Mouse (Mus musculus) hindbrain, embryonic 13.5 days (tissue): Measurements from ENCODE around the gene Smap2. TPM values are rescaled to one million over a fixed set of nuclear protein-coding genes. Genes with fewer than 3 reads are reported as not detected.

ENCODE experiments used
- ATAC-seq: fragments of 200-750 bp; cut with Nextera tagmentation; 2 replicates; pipeline ENCODE4 v1.8.0; 2017; ENCODE audit warnings: moderate TSS enrichment; ENCODE audit not compliant: low FRiP score
- H3K27ac ChIP-seq: fragments of 300-500 bp; sonication (generic); 2 replicates; pipeline ENCODE4 v1.5.1; 2015; ENCODE audit warnings: inconsistent platforms, mild to moderate bottlenecking, moderate library complexity
- H3K27me3 ChIP-seq: fragments of 300-500 bp; sonication (generic); 2 replicates; pipeline ENCODE4 v1.6.1; 2015; ENCODE audit warnings: mild to moderate bottlenecking, inconsistent platforms
- H3K36me3 ChIP-seq: fragments of 300-500 bp; sonication (generic); 2 replicates; pipeline ENCODE4 v1.6.1; 2015; ENCODE audit warnings: mild to moderate bottlenecking, inconsistent platforms
- H3K4me1 ChIP-seq: fragments of 300-500 bp; sonication (generic); replicated peaks from 2 replicates; pipeline ENCODE4 v1.6.1; 2015; ENCODE audit warnings: inconsistent platforms
- H3K4me2 ChIP-seq: fragments of 300-500 bp; sonication (generic); 2 replicates; pipeline ENCODE4 v1.6.1; 2015; ENCODE audit warnings: inconsistent platforms, mild to moderate bottlenecking, moderate library complexity
- H3K4me3 ChIP-seq: fragments of 300-500 bp; sonication (generic); 2 replicates; pipeline ENCODE4 v1.5.1; 2015; ENCODE audit warnings: mild to moderate bottlenecking, inconsistent platforms
- H3K9ac ChIP-seq: fragments of 300-500 bp; sonication (generic); 2 replicates; pipeline ENCODE4 v1.6.1; 2015; ENCODE audit warnings: mild to moderate bottlenecking, inconsistent platforms
- H3K9me3 ChIP-seq: fragments of 300-500 bp; sonication (generic); 2 replicates; pipeline ENCODE4 v1.6.1; 2016; ENCODE audit warnings: inconsistent platforms
- WGBS: fragments of 180-500 bp; shearing (Covaris S2); methylation state at CpG from one replicate; pipeline ENCODE4 v1.1.7; 2015; 5-methylcytosine and 5-hydroxymethylcytosine counted together
- polyA plus RNA-seq: library from polyadenylated mRNA; unstranded; fragments of >200 nt; fragmentation: Nextera tagmentation; extraction: Ambion mirVana; gene quantifications from 2 replicates; pipeline ENCODE4 v1.2.1, GENCODE M21; 2015

The Smap2 gene
- polyA plus RNA-seq, 1 experiment from 2014 or later: 36.7 TPM

DNA sequence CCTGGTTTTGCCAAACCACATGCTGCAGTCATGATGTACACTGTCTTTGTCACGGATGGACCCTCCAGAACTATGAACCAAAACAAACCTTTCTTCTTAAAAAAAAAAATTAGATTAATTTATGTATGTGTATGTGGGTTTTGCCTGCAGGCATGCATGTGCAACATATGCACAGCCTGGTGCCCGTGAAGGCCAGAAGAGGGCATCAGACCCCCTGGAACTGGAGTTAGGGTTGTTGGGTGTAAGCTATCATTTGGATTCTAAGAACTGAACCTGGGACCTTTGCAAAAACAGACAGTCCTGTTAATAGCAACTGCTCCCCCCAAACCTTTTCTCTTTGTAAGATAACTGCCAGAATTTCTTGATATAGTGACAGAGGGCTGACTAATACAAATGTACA lies 16.0 kb downstream of the Smap2 start:
- Histone ChIP-seq H3K4me1 (peaks cover 34% of the 10 kb centered on the region), H3K9ac (no peak overlapping the region), H3K27me3 (no peaks in the 10 kb centered on the region), H3K9me3 (no peaks in the 10 kb centered on the region), H3K27ac (no peak overlapping the region), H3K36me3 (no peaks in the 10 kb centered on the region), H3K4me3 (no peak overlapping the region), H3K4me2 (no peak overlapping the region)
- WGBS: 91% methylated on average over 2 of the region's 2 CpGs
- ATAC-seq: no peak

DNA sequence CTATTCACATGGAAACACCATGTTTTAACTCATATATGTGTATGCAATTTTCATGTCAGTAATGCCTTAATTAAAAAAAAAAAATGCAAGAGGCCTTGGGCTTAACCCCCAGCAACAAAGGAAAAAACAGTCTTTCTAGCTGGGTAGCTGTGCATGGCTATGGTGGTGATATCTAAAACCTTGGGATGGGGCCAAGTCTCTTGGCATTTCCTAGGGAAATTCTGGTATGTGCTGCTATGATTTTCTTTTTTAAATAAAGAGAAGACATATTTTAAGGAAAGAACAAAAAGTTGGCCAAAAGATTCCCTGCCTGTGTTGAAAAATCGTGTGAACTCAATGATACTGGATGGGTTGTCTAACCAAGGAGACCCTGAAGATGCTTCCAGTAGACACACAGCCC lies 21.1 kb downstream of the Smap2 start:
- no peak for ATAC-seq
- WGBS: 88% methylated on average over 1 of the region's 1 CpGs
- no peaks in the 10 kb centered on the region for H3K36me3 ChIP-seq
- H3K4me2 ChIP-seq: no peak overlapping the region
- H3K9me3 ChIP-seq: no peaks in the 10 kb centered on the region
- H3K9ac ChIP-seq: no peak overlapping the region
- H3K27ac ChIP-seq: no peak overlapping the region
- 0 out of 2 replicates have a peak, but pooled peaks cover 7% of the 10 kb centered on the region for H3K4me1 ChIP-seq
- no peaks in the 10 kb centered on the region for H3K27me3 ChIP-seq
- no peak overlapping the region for H3K4me3 ChIP-seq

DNA sequence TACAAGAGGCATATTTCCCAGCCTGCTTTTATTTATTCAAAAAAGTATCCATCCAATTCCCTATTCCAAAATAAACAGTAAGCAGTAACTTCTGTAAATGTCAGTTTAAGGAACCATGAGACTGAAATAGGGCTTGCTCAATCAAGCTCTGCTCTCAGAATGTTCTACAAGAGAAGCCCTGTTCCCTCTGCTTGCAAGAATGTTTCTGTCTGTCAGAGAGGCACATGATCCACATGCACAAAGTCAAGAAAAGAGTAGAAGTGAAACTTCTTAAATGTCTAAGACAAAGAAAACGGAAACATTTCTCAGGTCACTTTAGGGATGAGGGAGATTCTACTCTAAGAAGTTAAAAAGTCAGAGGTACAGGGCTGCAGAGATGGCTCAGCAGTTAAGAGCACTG lies 24.0 kb downstream of the Smap2 start:
- Histone ChIP-seq H3K27ac (no peak overlapping the region), H3K4me1 (no peaks in the 10 kb centered on the region), H3K36me3 (no peaks in the 10 kb centered on the region), H3K9ac (no peak overlapping the region), H3K27me3 (no peaks in the 10 kb centered on the region), H3K4me3 (no peak overlapping the region), H3K9me3 (no peaks in the 10 kb centered on the region), H3K4me2 (no peak overlapping the region)
- WGBS: 100% methylated on average over 1 of the region's 1 CpGs
- ATAC-seq: no peak

DNA sequence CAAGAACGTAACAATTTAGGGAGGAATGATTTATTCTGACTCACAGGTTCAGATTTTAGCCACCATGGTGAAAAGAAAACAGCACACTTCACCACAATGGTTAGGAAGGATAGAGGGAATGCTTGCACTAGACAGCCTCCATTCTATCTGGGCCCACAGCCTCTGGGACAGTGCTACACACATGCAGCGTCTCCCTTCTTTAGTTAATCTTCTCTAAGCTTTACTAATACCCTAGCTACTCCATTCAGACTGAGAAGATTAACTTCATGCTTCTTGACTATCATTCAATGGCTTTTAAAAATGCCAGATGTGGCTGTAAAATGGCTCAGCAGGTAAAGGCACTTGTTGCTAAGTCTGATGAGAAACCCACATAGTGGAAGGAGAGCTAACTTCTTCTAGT lies 24.8 kb downstream of the Smap2 start:
- Histone ChIP-seq H3K4me2 (no peak overlapping the region), H3K27me3 (no peaks in the 10 kb centered on the region), H3K9me3 (no peaks in the 10 kb centered on the region), H3K4me3 (no peak overlapping the region), H3K4me1 (no peaks in the 10 kb centered on the region), H3K27ac (no peak overlapping the region), H3K36me3 (no peaks in the 10 kb centered on the region), H3K9ac (no peak overlapping the region)
- WGBS: 85% methylated on average over 2 of the region's 2 CpGs
- ATAC-seq: no peak

DNA sequence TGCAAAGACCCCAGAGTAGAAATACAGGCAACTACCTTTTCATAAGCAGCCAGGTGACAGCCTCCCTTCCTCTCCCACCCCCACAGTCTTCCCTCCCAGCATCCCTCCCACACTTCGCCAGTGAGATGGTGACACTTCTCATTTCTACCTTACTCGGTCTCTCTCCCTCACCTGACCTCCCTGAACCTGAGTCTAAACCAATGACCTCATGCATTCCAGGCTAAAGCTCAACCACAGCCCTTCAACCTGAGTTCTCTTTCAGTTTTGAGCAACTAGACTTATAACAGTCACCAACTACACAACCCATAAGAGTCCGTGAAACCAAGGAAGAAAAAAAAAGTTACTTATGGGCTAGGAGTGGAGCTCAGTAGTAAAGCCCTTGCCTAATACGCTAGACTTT lies 29.7 kb downstream of the Smap2 start:
- no peak overlapping the region for H3K9ac ChIP-seq
- ATAC-seq: no peak
- H3K4me2 ChIP-seq: no peak overlapping the region
- H3K36me3 ChIP-seq: peaks cover 18% of the 10 kb centered on the region
- 88% methylated on average over 4 of the region's 4 CpGs for WGBS
- H3K27me3 ChIP-seq: no peaks in the 10 kb centered on the region
- H3K4me1 ChIP-seq: no peaks in the 10 kb centered on the region
- H3K9me3 ChIP-seq: no peaks in the 10 kb centered on the region
- no peak overlapping the region for H3K4me3 ChIP-seq
- H3K27ac ChIP-seq: no peak overlapping the region

DNA sequence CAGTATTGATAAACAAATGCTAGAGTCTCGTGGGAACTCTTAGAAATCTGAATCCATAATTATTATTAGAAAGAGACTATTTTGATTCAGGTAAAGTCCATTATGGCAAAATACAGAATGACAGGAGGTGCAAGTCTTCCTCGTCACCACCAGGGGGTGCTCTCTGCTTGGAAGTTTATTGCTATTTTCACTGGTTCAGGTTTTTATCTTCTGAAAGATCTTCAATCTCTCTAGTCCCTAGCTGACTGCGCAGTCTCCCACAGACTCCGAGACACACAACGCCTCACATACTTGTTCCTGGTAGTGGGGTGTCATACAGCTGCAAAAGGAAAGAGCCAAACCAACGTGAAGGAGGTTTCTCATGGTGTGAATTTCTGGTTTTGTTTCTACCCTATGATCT lies 30.6 kb downstream of the Smap2 start:
- no peak overlapping the region for H3K4me3 ChIP-seq
- peaks cover 21% of the 10 kb centered on the region for H3K36me3 ChIP-seq
- no peak overlapping the region for H3K9ac ChIP-seq
- H3K27me3 ChIP-seq: no peaks in the 10 kb centered on the region
- no peak overlapping the region for H3K27ac ChIP-seq
- WGBS: 29% methylated on average over 6 of the region's 6 CpGs
- H3K4me2 ChIP-seq: no peak overlapping the region
- no peaks in the 10 kb centered on the region for H3K9me3 ChIP-seq
- ATAC-seq: 0 out of 2 replicates have a peak, but pooled peaks have one; percentile 49
- no peaks in the 10 kb centered on the region for H3K4me1 ChIP-seq

DNA sequence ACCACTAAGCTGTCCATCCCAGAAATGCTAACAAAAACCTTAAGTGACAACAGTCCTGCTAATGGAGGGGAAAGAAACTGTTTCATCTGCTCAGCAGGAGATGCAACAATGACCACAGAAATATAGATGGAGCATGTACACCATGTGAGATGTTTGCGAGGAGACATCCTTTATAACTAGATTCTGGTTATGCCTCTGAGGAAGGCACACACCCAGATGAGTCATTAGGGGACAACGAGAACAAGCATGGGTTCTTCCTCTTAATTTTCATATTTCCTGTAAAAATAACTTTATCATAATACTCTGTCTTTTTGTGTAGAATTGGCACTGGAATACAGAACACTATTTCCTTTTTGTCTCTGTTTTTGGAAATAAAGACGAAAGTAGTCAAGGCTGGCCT lies 38.8 kb downstream of the Smap2 start:
- WGBS: 93% methylated on average over 3 of the region's 3 CpGs
- Histone ChIP-seq H3K4me3 (no peak overlapping the region), H3K9ac (no peak overlapping the region), H3K36me3 (peaks cover 48% of the 10 kb centered on the region), H3K4me2 (no peak overlapping the region), H3K9me3 (no peaks in the 10 kb centered on the region), H3K27ac (no peak overlapping the region), H3K27me3 (no peaks in the 10 kb centered on the region), H3K4me1 (no peaks in the 10 kb centered on the region)
- no peak for ATAC-seq

DNA sequence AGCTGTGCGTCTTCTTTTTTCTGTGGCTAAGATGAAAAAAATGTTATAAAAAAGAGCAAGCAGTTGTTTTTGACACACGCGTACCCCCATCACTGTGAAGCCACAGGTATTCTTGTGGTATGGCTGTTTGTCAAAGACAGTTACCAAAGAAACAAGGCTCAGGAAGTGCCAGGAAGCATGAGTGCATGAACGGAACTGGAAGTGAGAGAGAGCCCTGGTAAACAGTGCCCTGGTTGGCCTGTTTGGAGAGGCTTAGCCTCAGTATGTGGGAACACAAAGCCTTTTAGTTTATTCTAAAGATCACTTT lies 41.7 kb downstream of the Smap2 start:
- Histone ChIP-seq H3K36me3 (peaks cover 54% of the 10 kb centered on the region), H3K4me3 (no peak overlapping the region)

DNA sequence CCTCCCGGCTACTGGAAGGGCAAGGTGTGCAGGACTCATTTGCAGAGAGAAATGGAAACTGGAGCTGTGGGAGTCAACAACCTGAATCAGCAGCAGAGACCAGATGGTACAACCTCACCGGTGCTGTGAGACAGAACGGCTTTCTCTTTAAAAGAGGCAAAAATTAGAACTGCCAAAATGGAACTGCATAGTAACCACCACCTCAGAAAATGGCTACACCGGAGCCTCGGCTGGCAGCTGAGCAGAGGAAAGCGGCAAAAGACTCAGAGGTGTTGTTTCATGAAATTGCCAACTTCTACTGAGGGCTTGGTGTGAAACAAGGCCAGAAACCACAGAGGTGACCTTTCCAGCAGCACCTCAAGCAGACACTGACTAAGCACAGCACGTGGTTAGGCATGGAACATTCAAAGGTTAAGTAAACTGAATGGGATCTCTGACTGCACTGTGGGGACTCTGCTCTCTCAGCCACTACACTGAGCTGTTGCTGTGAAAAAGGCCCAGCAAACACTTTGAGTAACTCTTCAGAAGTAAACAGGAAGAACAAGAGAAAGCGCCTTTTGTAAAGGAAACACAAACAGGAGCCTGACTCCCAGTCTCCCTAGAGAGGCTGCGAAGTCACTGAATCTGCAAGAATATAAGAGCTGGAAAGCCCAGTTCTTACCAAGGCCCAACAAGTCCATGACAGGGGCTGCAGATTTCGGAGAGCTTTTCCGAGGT lies 42.2 kb downstream of the Smap2 start:
- H3K9ac ChIP-seq: no peak overlapping the region
- 88% methylated on average over 11 of the region's 11 CpGs for WGBS
- no peak overlapping the region for H3K4me2 ChIP-seq
- H3K27ac ChIP-seq: no peak overlapping the region
- no peaks in the 10 kb centered on the region for H3K4me1 ChIP-seq
- H3K4me3 ChIP-seq: no peak overlapping the region
- no peak for ATAC-seq
- no peaks in the 10 kb centered on the region for H3K9me3 ChIP-seq
- no peaks in the 10 kb centered on the region for H3K27me3 ChIP-seq
- H3K36me3 ChIP-seq: peaks cover 52% of the 10 kb centered on the region

More for the DNA sequence above, 41.7 kb downstream of the Smap2 start:
- no peaks in the 10 kb centered on the region for H3K4me1 ChIP-seq
- H3K27ac ChIP-seq: no peak overlapping the region
- no peaks in the 10 kb centered on the region for H3K9me3 ChIP-seq
- no peak overlapping the region for H3K4me2 ChIP-seq
- no peak for ATAC-seq
- 89% methylated on average over 4 of the region's 4 CpGs for WGBS
- no peak overlapping the region for H3K9ac ChIP-seq
- no peaks in the 10 kb centered on the region for H3K27me3 ChIP-seq

DNA sequence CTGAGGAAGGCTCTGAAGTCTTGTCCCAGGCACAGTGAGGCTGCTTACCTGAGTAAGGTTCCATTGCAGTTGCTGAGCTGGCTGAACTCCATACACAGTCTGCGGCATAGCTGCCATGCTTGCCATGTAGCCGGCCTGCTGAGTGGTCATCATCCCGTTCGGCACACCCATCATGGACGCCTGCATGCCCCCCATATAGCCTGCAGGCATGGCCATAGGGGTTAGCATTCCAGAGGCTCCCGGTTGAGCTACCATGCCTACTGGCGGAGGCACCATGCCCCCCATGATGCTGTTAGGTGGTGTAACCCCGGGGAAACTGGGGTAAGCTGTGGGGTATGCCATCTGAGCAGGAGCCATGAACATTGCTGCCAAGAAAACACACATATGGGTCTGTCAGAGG lies 45.2 kb downstream of the Smap2 start:
- no peak overlapping the region for H3K27ac ChIP-seq
- no peak for ATAC-seq
- no peak overlapping the region for H3K4me3 ChIP-seq
- WGBS: 93% methylated on average over 8 of the region's 8 CpGs
- peaks cover 74% of the 10 kb centered on the region for H3K36me3 ChIP-seq
- H3K4me2 ChIP-seq: no peak overlapping the region
- no peaks in the 10 kb centered on the region for H3K4me1 ChIP-seq
- no peaks in the 10 kb centered on the region for H3K27me3 ChIP-seq
- H3K9me3 ChIP-seq: no peaks in the 10 kb centered on the region
- H3K9ac ChIP-seq: no peak overlapping the region

DNA sequence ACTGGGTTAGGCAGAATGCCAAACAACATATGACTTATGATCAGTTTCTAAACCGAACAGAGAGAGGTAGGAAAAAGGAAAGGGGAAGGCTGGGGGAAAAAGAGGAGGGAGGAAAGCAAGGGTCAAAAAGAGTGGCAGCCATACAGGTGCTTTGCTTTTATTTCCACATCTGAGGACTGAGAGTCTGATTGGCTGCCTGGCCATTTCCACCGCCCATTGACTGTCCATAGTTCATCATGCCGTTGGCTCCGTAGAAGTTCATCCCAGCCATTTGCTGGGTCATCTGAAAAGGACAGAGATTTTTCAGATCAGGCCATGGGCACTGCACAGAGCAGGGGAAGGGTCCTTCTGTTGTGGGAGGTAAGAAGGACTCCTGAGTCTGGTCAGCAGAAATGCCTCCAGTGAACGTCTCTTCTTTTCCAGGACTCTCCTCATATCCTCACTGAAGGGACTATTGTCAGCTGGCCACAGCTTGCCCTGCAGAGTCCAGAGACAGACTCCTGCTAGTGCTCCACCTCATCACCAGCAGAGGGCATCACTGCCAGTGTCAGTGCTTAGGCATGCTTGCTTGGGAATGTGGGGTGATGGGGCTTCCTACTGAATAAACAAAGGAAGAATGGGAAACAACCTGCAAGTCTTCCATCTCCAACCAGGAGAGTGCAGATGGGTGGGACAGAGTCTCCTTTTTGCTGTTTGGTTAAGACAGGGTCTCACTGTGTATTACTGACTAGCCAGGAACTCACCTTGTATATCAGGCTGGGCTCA lies 47.5 kb downstream of the Smap2 start:
- Histone ChIP-seq H3K27ac (no peak overlapping the region), H3K9ac (no peak overlapping the region), H3K4me1 (no peaks in the 10 kb centered on the region), H3K27me3 (no peaks in the 10 kb centered on the region), H3K4me2 (no peak overlapping the region), H3K36me3 (peaks cover 63% of the 10 kb centered on the region), H3K9me3 (no peaks in the 10 kb centered on the region), H3K4me3 (no peak overlapping the region)
- no peak; the same call in 1 of the 2 replicates for ATAC-seq
- 90% methylated on average over 5 of the region's 5 CpGs for WGBS

DNA sequence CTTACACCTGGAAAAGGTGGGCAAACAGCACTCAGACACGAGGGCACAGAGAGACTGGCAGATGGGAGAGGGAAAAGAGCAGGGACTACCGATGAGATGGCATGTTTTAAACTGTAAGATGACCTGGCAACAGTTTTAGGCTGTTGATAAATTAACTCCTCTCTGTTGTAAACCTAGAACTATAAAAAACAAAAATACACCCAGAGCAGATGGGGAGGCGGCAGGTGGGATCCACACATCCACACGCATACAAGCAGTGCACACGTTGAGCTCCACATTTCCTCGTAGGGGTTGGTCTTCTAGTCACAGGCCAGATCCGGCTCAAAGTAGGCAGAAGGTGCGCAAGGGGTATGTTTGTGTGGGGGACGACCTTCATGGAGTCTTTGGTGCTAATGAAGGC lies 48.6 kb downstream of the Smap2 start:
- no peak overlapping the region for H3K27ac ChIP-seq
- H3K9ac ChIP-seq: no peak overlapping the region
- H3K4me1 ChIP-seq: no peaks in the 10 kb centered on the region
- no peak for ATAC-seq
- H3K27me3 ChIP-seq: no peaks in the 10 kb centered on the region
- WGBS: 93% methylated on average over 9 of the region's 9 CpGs
- H3K4me3 ChIP-seq: no peak overlapping the region
- H3K4me2 ChIP-seq: no peak overlapping the region
- no peaks in the 10 kb centered on the region for H3K9me3 ChIP-seq
- H3K36me3 ChIP-seq: peaks cover 56% of the 10 kb centered on the region

DNA sequence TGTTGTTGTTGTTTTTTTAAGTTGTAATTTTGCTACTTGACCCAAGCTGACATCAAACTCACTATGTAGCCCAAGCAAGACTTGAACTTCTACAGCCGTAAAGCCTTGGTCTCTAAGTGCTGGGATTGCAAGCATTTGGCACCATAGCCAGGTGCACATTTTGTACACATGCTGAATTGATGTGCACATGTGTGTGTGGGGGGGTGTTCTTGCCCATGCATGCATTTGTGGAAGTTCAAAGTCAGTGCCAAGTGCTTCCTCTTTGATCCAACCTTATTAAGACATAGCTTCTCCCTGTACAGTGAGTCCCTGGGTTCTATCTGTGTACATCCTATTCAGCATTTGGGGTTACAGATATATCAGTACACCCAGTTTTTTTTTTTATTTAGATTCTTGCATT lies 61.5 kb downstream of the Smap2 start:
- H3K4me2 ChIP-seq: no peak overlapping the region
- peaks cover 16% of the 10 kb centered on the region for H3K4me1 ChIP-seq
- no peak overlapping the region for H3K9ac ChIP-seq
- no peak for ATAC-seq
- WGBS: 97% methylated on average over 1 of the region's 1 CpGs
- no peaks in the 10 kb centered on the region for H3K9me3 ChIP-seq
- H3K27me3 ChIP-seq: no peaks in the 10 kb centered on the region
- H3K4me3 ChIP-seq: no peak overlapping the region
- H3K36me3 ChIP-seq: no peaks in the 10 kb centered on the region
- H3K27ac ChIP-seq: no peak overlapping the region
